Mouse (Mus musculus): ENCODE measurements around the gene Tmeff2. TPM values are rescaled to one million over a fixed set of nuclear protein-coding genes. Genes with fewer than 3 reads are reported as not detected.

The Tmeff2 gene
- total RNA-seq, 2 experiments from 2014 or later = not detected

- ATAC-seq (replicated peaks; ENCODE audit: low FRiP score, low TSS enrichment, poor library complexity, severe bottlenecking) = no peak
Measured at GRCm38 (mm10) chr1:50972509-50973436, 72.3 kb downstream of the Tmeff2 start.

GRCm38 (mm10) chr1:50979358-50980081, 79.1 kb downstream of the Tmeff2 start:
- ATAC-seq (replicated peaks; ENCODE audit: low FRiP score, low TSS enrichment, poor library complexity, severe bottlenecking) = no peak

- ATAC-seq (replicated peaks; ENCODE audit: low FRiP score, low TSS enrichment, poor library complexity, severe bottlenecking) = no peak
Measured at GRCm38 (mm10) chr1:50980591-50980990, 80.1 kb downstream of the Tmeff2 start.

- ATAC-seq (replicated peaks; ENCODE audit: low FRiP score, low TSS enrichment, poor library complexity, severe bottlenecking) = no peak
Measured at GRCm38 (mm10) chr1:50981151-50981828, 80.8 kb downstream of the Tmeff2 start.

- ATAC-seq (replicated peaks; ENCODE audit: low FRiP score, low TSS enrichment, poor library complexity, severe bottlenecking) = no peak
Measured at GRCm38 (mm10) chr1:50990661-50991060, 90.2 kb downstream of the Tmeff2 start.

GRCm38 (mm10) chr1:50994505-50994904, 94.1 kb downstream of the Tmeff2 start:
- no peak for ATAC-seq (replicated peaks; ENCODE audit: low FRiP score, low TSS enrichment, poor library complexity, severe bottlenecking)

GRCm38 (mm10) chr1:50999793-51000192, 99.3 kb downstream of the Tmeff2 start:
- ATAC-seq (replicated peaks; ENCODE audit: low FRiP score, low TSS enrichment, poor library complexity, severe bottlenecking) = no peak

GRCm38 (mm10) chr1:51008344-51008743, 107.9 kb downstream of the Tmeff2 start:
- ATAC-seq (replicated peaks; ENCODE audit: low FRiP score, low TSS enrichment, poor library complexity, severe bottlenecking) = no peak

GRCm38 (mm10) chr1:51040249-51040648, 139.8 kb downstream of the Tmeff2 start:
- ATAC-seq (replicated peaks; ENCODE audit: low FRiP score, low TSS enrichment, poor library complexity, severe bottlenecking) = no peak

GRCm38 (mm10) chr1:51044810-51045209, 144.4 kb downstream of the Tmeff2 start:
- no peak for ATAC-seq (replicated peaks; ENCODE audit: low FRiP score, low TSS enrichment, poor library complexity, severe bottlenecking)

GRCm38 (mm10) chr1:51064549-51064948, 164.1 kb downstream of the Tmeff2 start:
- ATAC-seq (replicated peaks; ENCODE audit: low FRiP score, low TSS enrichment, poor library complexity, severe bottlenecking) = no peak

- no peak for ATAC-seq (replicated peaks; ENCODE audit: low FRiP score, low TSS enrichment, poor library complexity, severe bottlenecking)
Measured at GRCm38 (mm10) chr1:51065652-51066051, 165.2 kb downstream of the Tmeff2 start.

- no peak for ATAC-seq (replicated peaks; ENCODE audit: low FRiP score, low TSS enrichment, poor library complexity, severe bottlenecking)
Measured at GRCm38 (mm10) chr1:51068814-51069213, 168.4 kb downstream of the Tmeff2 start.

- no peak for ATAC-seq (replicated peaks; ENCODE audit: low FRiP score, low TSS enrichment, poor library complexity, severe bottlenecking)
Measured at GRCm38 (mm10) chr1:51069288-51069687, 168.8 kb downstream of the Tmeff2 start.

GRCm38 (mm10) chr1:51074076-51074475, 173.6 kb downstream of the Tmeff2 start:
- no peak for ATAC-seq (replicated peaks; ENCODE audit: low FRiP score, low TSS enrichment, poor library complexity, severe bottlenecking)

GRCm38 (mm10) chr1:51075785-51076771, 175.6 kb downstream of the Tmeff2 start:
- no peak for ATAC-seq (replicated peaks; ENCODE audit: low FRiP score, low TSS enrichment, poor library complexity, severe bottlenecking)

- no peak for ATAC-seq (replicated peaks; ENCODE audit: low FRiP score, low TSS enrichment, poor library complexity, severe bottlenecking)
Measured at GRCm38 (mm10) chr1:51088921-51089320, 188.5 kb downstream of the Tmeff2 start.

- no peak for ATAC-seq (replicated peaks; ENCODE audit: low FRiP score, low TSS enrichment, poor library complexity, severe bottlenecking)
Measured at GRCm38 (mm10) chr1:51089803-51090202, 189.4 kb downstream of the Tmeff2 start.

- no peak for ATAC-seq (replicated peaks; ENCODE audit: low FRiP score, low TSS enrichment, poor library complexity, severe bottlenecking)
Measured at GRCm38 (mm10) chr1:51090212-51090761, 189.8 kb downstream of the Tmeff2 start.
